Mouse (Mus musculus) liver, adult 2 months (tissue): Measurements from ENCODE around the gene Twnk. TPM values are rescaled to one million over a fixed set of nuclear protein-coding genes. Genes with fewer than 3 reads are reported as not detected.

Experiments
- DNase-seq: peaks from one replicate; pipeline ENCODE4 v3.0.0-alpha.2; 2011; ENCODE audit warnings: low read depth, low spot score; ENCODE audit errors: extremely low read depth
- H3K27ac ChIP-seq: fragments of 200-500 bp; replicated peaks from 2 replicates; pipeline ENCODE4 v1.5.1; 2012; ENCODE audit warnings: low read depth, mild to moderate bottlenecking, control low read depth, inconsistent platforms, low read length; ENCODE audit not compliant: insufficient read depth
- H3K27me3 ChIP-seq: fragments of 200-500 bp; 2 replicates; pipeline ENCODE4 v1.6.1; 2012; ENCODE audit warnings: mild to moderate bottlenecking, moderate library complexity, low read length, inconsistent platforms; ENCODE audit not compliant: control insufficient read depth, insufficient read depth
- H3K36me3 ChIP-seq: fragments of 200-500 bp; 2 replicates; pipeline ENCODE4 v1.6.1; 2012; ENCODE audit warnings: low read length, inconsistent platforms; ENCODE audit not compliant: control insufficient read depth, insufficient read depth
- H3K4me1 ChIP-seq: fragments of 200-500 bp; 2 replicates; pipeline ENCODE4 v1.6.1; 2011; ENCODE audit warnings: low read length; ENCODE audit not compliant: control insufficient read depth, insufficient read depth
- H3K4me3 ChIP-seq: fragments of 200-500 bp; 2 replicates; pipeline ENCODE4 v1.5.1; 2011; ENCODE audit warnings: low read depth, mild to moderate bottlenecking, control low read depth, low read length, moderate library complexity; ENCODE audit not compliant: insufficient read depth
- H3K79me2 ChIP-seq: fragments of 200-500 bp; 2 replicates; pipeline ENCODE4 v1.6.1; 2012; ENCODE audit warnings: inconsistent platforms, mild to moderate bottlenecking, low read length, moderate library complexity; ENCODE audit not compliant: control insufficient read depth, insufficient read depth
- H3K9ac ChIP-seq: fragments of 200-500 bp; 2 replicates; pipeline ENCODE4 v1.6.1; 2012; ENCODE audit warnings: low read depth, mild to moderate bottlenecking, control low read depth, inconsistent platforms, low read length
- CTCF ChIP-seq: fragments of 200-500 bp; IDR thresholded peaks from 2 replicates; pipeline ENCODE4 v1.5.1; 2011; ENCODE audit warnings: low read depth, low read length, control low read depth
- POLR2A ChIP-seq: fragments of 200-500 bp; IDR thresholded peaks from 2 replicates; pipeline ENCODE4 v1.6.1; 2011; ENCODE audit warnings: low read length, control low read depth; ENCODE audit not compliant: insufficient read depth; ENCODE audit errors: extremely low read depth
- WGBS: fragments of 180-500 bp; shearing (Covaris S2); methylation state at CpG from one replicate; pipeline ENCODE4 v1.1.7; 2018; 5-methylcytosine and 5-hydroxymethylcytosine counted together
- polyA plus RNA-seq: library from polyadenylated mRNA; depleted of rRNA; stranded (reverse); fragments of >200 nt; gene quantifications from 2 replicates; pipeline ENCODE4 v1.2.3, GENCODE M21; 2012
- total RNA-seq: library from RNA; depleted of rRNA; stranded (reverse); fragments of >200 nt; gene quantifications from 2 replicates; pipeline ENCODE4 v1.2.3, GENCODE M21; 2014

The Twnk gene
- total and polyA plus RNA-seq, 2 experiments: 7.8 to 11.9 TPM

GRCm38 (mm10) chr19:45013581-45014225 is 8.2 kb downstream of the Twnk start:
- peaks cover 15% of the 10 kb centered on the region for H3K4me1 ChIP-seq
- H3K4me3 ChIP-seq: no peak overlapping the region
- H3K27ac ChIP-seq: peak overlapping the region; percentile 92
- TF ChIP-seq POLR2A (no peak), CTCF (no peak)
- H3K27me3 ChIP-seq: no peaks in the 10 kb centered on the region
- peaks cover 10% of the 10 kb centered on the region for H3K36me3 ChIP-seq
- no peak overlapping the region; the same call in 1 of the 2 replicates for H3K9ac ChIP-seq
- no peak for DNase-seq
- WGBS: 53% methylated on average over 6 of the region's 6 CpGs
- peaks cover 4% of the 10 kb centered on the region; the same call in 1 of the 2 replicates for H3K79me2 ChIP-seq

- Histone ChIP-seq H3K9ac (peak within 1 kb of the TSS; percentile 79), H3K27me3 (no peaks in the 10 kb centered on the region), H3K4me3 (peak within 1 kb of the TSS; percentile 73), H3K4me1 (peaks cover 16% of the 10 kb centered on the region), H3K36me3 (peaks cover 10% of the 10 kb centered on the region), H3K79me2 (peaks cover 5% of the 10 kb centered on the region; the same call in 1 of the 2 replicates), H3K27ac (peak within 1 kb of the TSS; percentile 92)
- WGBS: 10% methylated on average over 10 of the region's 10 CpGs
- peak; percentile 62 for DNase-seq
- no peak for TF ChIP-seq POLR2A
- no peak for TF ChIP-seq CTCF
Measured at GRCm38 (mm10) chr19:45014335-45014971, 9.0 kb downstream of the Twnk start, which contains the start of gene Lzts2. Gene Lzts2, plus strand, starts transcription at chr19:45014414.

- Histone ChIP-seq H3K4me3 (peak overlapping the region; percentile 73), H3K4me1 (peaks cover 16% of the 10 kb centered on the region), H3K27me3 (no peaks in the 10 kb centered on the region), H3K79me2 (peaks cover 5% of the 10 kb centered on the region; the same call in 1 of the 2 replicates), H3K27ac (peak overlapping the region; percentile 92), H3K9ac (peak overlapping the region; percentile 79), H3K36me3 (peaks cover 6% of the 10 kb centered on the region; the same call in 1 of the 2 replicates)
- TF ChIP-seq CTCF: no peak
- TF ChIP-seq POLR2A: peak; percentile 53; the same call in 1 of the 2 replicates
- WGBS: under 1% methylated on average over 25 of the region's 25 CpGs
- peak; percentile 99 for DNase-seq
Measured at GRCm38 (mm10) chr19:45014981-45015402, 9.5 kb downstream of the Twnk start.

- WGBS: under 1% methylated on average over 34 of the region's 34 CpGs
- peaks cover 10% of the 10 kb centered on the region; the same call in 1 of the 2 replicates for H3K79me2 ChIP-seq
- H3K9ac ChIP-seq: peak overlapping the region; percentile 79
- H3K4me3 ChIP-seq: peak overlapping the region; percentile 73
- peaks cover 3% of the 10 kb centered on the region; the same call in 1 of the 2 replicates for H3K36me3 ChIP-seq
- TF ChIP-seq CTCF (no peak), POLR2A (no peak)
- peaks cover 16% of the 10 kb centered on the region for H3K4me1 ChIP-seq
- no peaks in the 10 kb centered on the region for H3K27me3 ChIP-seq
- DNase-seq: peak; percentile 53
- H3K27ac ChIP-seq: peak overlapping the region; percentile 91
Measured at GRCm38 (mm10) chr19:45015518-45016281, 10.2 kb downstream of the Twnk start.

GRCm38 (mm10) chr19:45016341-45017215 is 11.1 kb downstream of the Twnk start:
- Histone ChIP-seq H3K4me3 (peak overlapping the region; percentile 73), H3K79me2 (peaks cover 15% of the 10 kb centered on the region; the same call in 1 of the 2 replicates), H3K27me3 (no peaks in the 10 kb centered on the region), H3K36me3 (peaks cover 3% of the 10 kb centered on the region; the same call in 1 of the 2 replicates), H3K4me1 (peaks cover 16% of the 10 kb centered on the region), H3K27ac (peak overlapping the region; percentile 91), H3K9ac (peak overlapping the region; percentile 79)
- DNase-seq: peak; percentile 64
- 1% methylated on average over 18 of the region's 18 CpGs for WGBS
- TF ChIP-seq POLR2A (0 out of 2 replicates have a peak, but pooled peaks have one; percentile 12), CTCF (no peak)
